Mouse (Mus musculus) CH12.LX (cell line): ENCODE data around the gene Hyal2.
A peak's percentile ranks its signal among the peaks of the same experiment; 100 is the strongest.

Experiments
- CTCF ChIP-seq, 2 experiments: IDR thresholded peaks in 1 of 2; conservative IDR thresholded peaks in 1 of 2; 2 replicates each; pipeline ENCODE4 v1.5.1; 2011 to 2012; ENCODE audit warnings: low read depth in 2 of 2, low read length in 2 of 2, improper control_type of control experiment in 1 of 2, inconsistent platforms in 1 of 2, mild to moderate bottlenecking in 1 of 2, moderate library complexity in 1 of 2
- EP300 ChIP-seq: IDR thresholded peaks from 2 replicates; pipeline ENCODE4 v1.6.1; 2011; ENCODE audit warnings: low read length, improper control_type of control experiment
- MEF2A ChIP-seq: IDR thresholded peaks from 2 replicates; pipeline ENCODE4 v1.6.1; 2014; ENCODE audit warnings: low read depth, mild to moderate bottlenecking, inconsistent platforms, low read length, improper control_type of control experiment, borderline replicate concordance
- MXI1 ChIP-seq: IDR thresholded peaks from 2 replicates; pipeline ENCODE4 v1.6.1; 2011; ENCODE audit warnings: mild to moderate bottlenecking, low read depth, low read length, improper control_type of control experiment
- POLR2A ChIP-seq: IDR thresholded peaks from 2 replicates; pipeline ENCODE4 v1.6.1; 2011; ENCODE audit warnings: low read depth, mild to moderate bottlenecking, improper control_type of control experiment, low read length
- SIN3A ChIP-seq: IDR thresholded peaks from 2 replicates; pipeline ENCODE4 v1.6.1; 2012; ENCODE audit warnings: low read length, improper control_type of control experiment, inconsistent platforms
- USF1 ChIP-seq: IDR thresholded peaks from 2 replicates; pipeline ENCODE4 v1.6.1; 2014; ENCODE audit warnings: low read depth, mild to moderate bottlenecking, inconsistent platforms, low read length, improper control_type of control experiment
- USF2 ChIP-seq: conservative IDR thresholded peaks from 2 replicates; pipeline ENCODE4 v1.6.1; 2011; ENCODE audit warnings: low read depth, low read length, improper control_type of control experiment
- ZC3H11A ChIP-seq: IDR thresholded peaks from 2 replicates; pipeline ENCODE4 v1.6.1; 2012; ENCODE audit warnings: low read depth, mild to moderate bottlenecking, inconsistent platforms, low read length, improper control_type of control experiment
- ZKSCAN1 ChIP-seq: IDR thresholded peaks from 2 replicates; pipeline ENCODE4 v1.6.1; 2012; ENCODE audit warnings: low read depth, inconsistent platforms, low read length, improper control_type of control experiment, borderline replicate concordance

DNA sequence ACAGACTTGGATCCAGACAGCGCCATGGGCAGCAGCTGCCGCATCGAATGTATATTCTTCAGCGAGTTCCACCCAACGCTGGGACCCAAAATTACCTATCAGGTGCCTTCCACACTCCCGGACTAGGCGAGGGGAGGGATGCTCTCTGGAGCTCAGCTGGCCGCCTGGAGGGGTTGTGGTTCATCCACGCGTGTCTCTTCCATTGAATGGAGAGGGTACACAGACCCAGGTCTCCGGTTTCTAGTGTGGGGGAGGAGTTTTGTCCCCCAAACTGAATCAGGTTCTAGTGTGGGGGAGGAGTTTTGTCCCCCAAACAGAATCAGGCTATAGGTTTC, 25.4 kb upstream of the Hyal2 start:
- TF ChIP-seq CTCF (conservative IDR thresholded peaks at IDR 0.05 in 1 of 2, IDR thresholded peaks at IDR 0.05 in 1 of 2; ENCODE audit: low read depth in 2 of 2, low read length in 2 of 2) (no peak), MXI1 (peak; percentile 33; the same call in 1 of the 2 replicates), ZKSCAN1 (no peak), ZC3H11A (no peak), MEF2A (0 out of 2 replicates have a peak, but pooled peaks have one; percentile 8), POLR2A (no peak), SIN3A (peak; percentile 67), USF1 (no peak), EP300 (no peak), USF2 (no peak)
